Mouse (Mus musculus): ENCODE data around the gene Jmjd8. TPM values are rescaled to one million over a fixed set of nuclear protein-coding genes. Genes with fewer than 3 reads are reported as not detected.

Gene Jmjd8
- total and polyA plus RNA-seq, 2 experiments from 2014 or later: 26.2 to 32.2 TPM

DNA sequence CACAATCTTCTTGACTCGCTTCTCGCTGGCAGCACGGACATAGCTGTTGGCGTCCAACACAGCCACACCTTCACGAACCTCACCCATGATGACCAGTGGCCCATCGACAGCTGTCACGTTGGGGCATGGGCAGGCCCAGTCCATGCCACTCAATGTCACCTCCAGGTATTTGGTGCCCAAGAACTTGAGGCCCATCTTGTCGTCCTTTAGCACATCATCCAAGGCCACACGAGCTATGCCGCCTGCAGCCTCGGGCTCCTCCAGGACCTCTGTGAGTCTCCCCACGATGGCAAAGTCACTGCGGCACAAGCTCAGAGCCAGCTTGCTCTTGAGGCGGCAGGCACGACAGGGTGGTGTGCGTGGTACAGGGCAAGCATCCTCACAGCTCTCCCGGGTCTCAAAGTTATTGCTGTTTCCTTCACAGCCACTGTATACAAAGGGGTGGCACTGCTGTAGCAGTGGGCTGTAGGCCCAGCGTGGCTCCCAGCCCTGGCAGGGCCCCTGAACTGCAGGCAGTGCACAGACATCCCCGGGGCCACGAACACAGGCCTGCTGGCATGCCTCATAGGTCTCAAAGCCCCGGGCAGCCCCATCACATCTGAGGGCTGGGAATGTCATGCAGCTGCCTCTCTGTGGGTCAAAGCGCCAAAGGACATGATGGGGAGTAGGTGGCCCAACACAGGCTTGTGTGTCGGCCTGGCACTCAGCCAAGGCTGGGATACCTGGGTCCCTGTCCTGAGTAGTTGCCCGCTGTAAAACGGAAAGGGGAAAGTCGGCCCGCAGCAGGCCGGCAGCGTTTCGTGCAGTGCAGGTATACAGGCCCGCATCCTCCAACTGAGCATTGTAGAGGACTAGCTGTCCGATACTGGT is 49.3 kb downstream of the Jmjd8 start:
- H3K36me3 ChIP-seq (replicated peaks; ENCODE audit: control insufficient read depth, insufficient read depth, low read length): peaks cover 7% of the 10 kb centered on the region; the same call in 1 of the 2 replicates
- H3K9ac ChIP-seq (replicated peaks; ENCODE audit: low read depth, low read length): no peak overlapping the region
- H3K4me3 ChIP-seq (ENCODE audit: low read depth, low read length): no peak overlapping the region
- no peak overlapping the region for H3K4me2 ChIP-seq (ENCODE audit: low read depth, low read length)
- DNase-seq (ENCODE audit: low spot score): no peak
- H3K27me3 ChIP-seq (ENCODE audit: control insufficient read depth, insufficient read depth, low read length): no peaks in the 10 kb centered on the region
- TF ChIP-seq CTCF (IDR thresholded peaks at IDR 0.05; ENCODE audit: low read depth) (no peak), EP300 (IDR thresholded peaks at IDR 0.05; ENCODE audit: low read depth) (no peak)
- no peaks in the 10 kb centered on the region for H3K9me3 ChIP-seq (replicated peaks; ENCODE audit: control insufficient read depth, low read length)
- ATAC-seq (ENCODE audit: insufficient read depth, low read depth): no peak
- no peak overlapping the region for H3K27ac ChIP-seq (ENCODE audit: low read depth)
- H3K4me1 ChIP-seq (ENCODE audit: control insufficient read depth, insufficient read depth): peaks cover 18% of the 10 kb centered on the region; the same call in 1 of the 2 replicates
- 90% methylated on average over 32 of the region's 32 CpGs for WGBS

DNA sequence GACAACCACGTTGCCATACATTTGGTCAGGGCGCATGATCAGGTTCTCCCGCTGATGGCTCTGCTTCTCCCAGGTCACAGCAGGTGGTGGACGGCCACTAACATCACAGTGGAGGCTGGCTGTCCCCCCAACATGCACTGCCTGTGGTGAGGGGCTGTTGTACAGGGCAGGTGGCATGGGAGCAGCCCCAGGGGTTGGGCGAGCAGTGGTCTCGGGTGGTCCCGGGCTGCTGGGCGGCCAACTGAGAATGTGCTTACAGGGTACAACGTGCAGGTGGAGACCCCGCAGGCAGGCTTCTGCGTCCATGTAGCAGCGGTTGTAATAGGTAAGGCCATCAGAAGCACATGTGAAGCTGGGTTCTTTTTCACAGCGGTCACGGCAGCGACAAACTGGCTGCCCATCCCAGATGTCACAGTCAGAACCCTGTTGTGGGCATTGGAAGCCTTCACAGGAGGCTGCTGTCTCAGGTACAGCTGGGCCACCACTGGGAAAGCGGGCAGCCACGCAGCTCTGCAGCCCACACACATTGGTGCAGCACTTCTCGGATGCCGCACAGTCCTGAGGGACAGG is 50.0 kb downstream of the Jmjd8 start:
- H3K9ac ChIP-seq (replicated peaks; ENCODE audit: low read depth, low read length): no peak overlapping the region

GRCm38 (mm10) chr17:25879261-25879660 is 50.6 kb downstream of the Jmjd8 start:
- DNase-seq (ENCODE audit: low spot score): no peak
- Histone ChIP-seq H3K9ac (replicated peaks; ENCODE audit: low read depth, low read length) (no peak overlapping the region), H3K4me1 (ENCODE audit: control insufficient read depth, insufficient read depth) (peaks cover 15% of the 10 kb centered on the region; the same call in 1 of the 2 replicates), H3K4me2 (ENCODE audit: low read depth, low read length) (no peak overlapping the region), H3K36me3 (replicated peaks; ENCODE audit: control insufficient read depth, insufficient read depth, low read length) (peaks cover 18% of the 10 kb centered on the region), H3K27me3 (ENCODE audit: control insufficient read depth, insufficient read depth, low read length) (no peaks in the 10 kb centered on the region), H3K4me3 (ENCODE audit: low read depth, low read length) (no peak overlapping the region), H3K27ac (ENCODE audit: low read depth) (no peak overlapping the region), H3K9me3 (replicated peaks; ENCODE audit: control insufficient read depth, low read length) (no peaks in the 10 kb centered on the region)
- peak; percentile 27; the same call in 1 of the 2 replicates for TF ChIP-seq CTCF (IDR thresholded peaks at IDR 0.05; ENCODE audit: low read depth)
- TF ChIP-seq EP300 (IDR thresholded peaks at IDR 0.05; ENCODE audit: low read depth): no peak
- WGBS: 68% methylated on average over 4 of the region's 4 CpGs
- no peak for ATAC-seq (ENCODE audit: insufficient read depth, low read depth)

More for the DNA sequence above, 50.0 kb downstream of the Jmjd8 start:
- DNase-seq (ENCODE audit: low spot score) (no peak), ATAC-seq (ENCODE audit: insufficient read depth, low read depth) (no peak)
- Histone ChIP-seq H3K4me2 (ENCODE audit: low read depth, low read length) (no peak overlapping the region), H3K4me3 (ENCODE audit: low read depth, low read length) (no peak overlapping the region), H3K27me3 (ENCODE audit: control insufficient read depth, insufficient read depth, low read length) (no peaks in the 10 kb centered on the region), H3K9me3 (replicated peaks; ENCODE audit: control insufficient read depth, low read length) (no peaks in the 10 kb centered on the region), H3K4me1 (ENCODE audit: control insufficient read depth, insufficient read depth) (peaks cover 18% of the 10 kb centered on the region; the same call in 1 of the 2 replicates), H3K27ac (ENCODE audit: low read depth) (no peak overlapping the region), H3K36me3 (replicated peaks; ENCODE audit: control insufficient read depth, insufficient read depth, low read length) (peaks cover 14% of the 10 kb centered on the region)
- WGBS: 94% methylated on average over 19 of the region's 19 CpGs
- no peak for TF ChIP-seq CTCF (IDR thresholded peaks at IDR 0.05; ENCODE audit: low read depth)
- TF ChIP-seq EP300 (IDR thresholded peaks at IDR 0.05; ENCODE audit: low read depth): no peak

- Histone ChIP-seq H3K27me3 (ENCODE audit: control insufficient read depth, insufficient read depth, low read length) (no peaks in the 10 kb centered on the region), H3K4me2 (ENCODE audit: low read depth, low read length) (no peak overlapping the region), H3K27ac (ENCODE audit: low read depth) (no peak overlapping the region), H3K4me3 (ENCODE audit: low read depth, low read length) (no peak overlapping the region), H3K9me3 (replicated peaks; ENCODE audit: control insufficient read depth, low read length) (no peaks in the 10 kb centered on the region), H3K36me3 (replicated peaks; ENCODE audit: control insufficient read depth, insufficient read depth, low read length) (peaks cover 22% of the 10 kb centered on the region), H3K9ac (replicated peaks; ENCODE audit: low read depth, low read length) (no peak overlapping the region), H3K4me1 (ENCODE audit: control insufficient read depth, insufficient read depth) (peaks cover 11% of the 10 kb centered on the region; the same call in 1 of the 2 replicates)
- 86% methylated on average over 8 of the region's 8 CpGs for WGBS
- DNase-seq (ENCODE audit: low spot score): no peak
- ATAC-seq (ENCODE audit: insufficient read depth, low read depth): no peak
- TF ChIP-seq CTCF (IDR thresholded peaks at IDR 0.05; ENCODE audit: low read depth): no peak
- no peak for TF ChIP-seq EP300 (IDR thresholded peaks at IDR 0.05; ENCODE audit: low read depth)
These were observed 51.1 kb downstream of the Jmjd8 start for GRCm38 (mm10) chr17:25879750-25880149.

- DNase-seq (ENCODE audit: low spot score): no peak
- Histone ChIP-seq H3K9me3 (replicated peaks; ENCODE audit: control insufficient read depth, low read length) (no peaks in the 10 kb centered on the region), H3K9ac (replicated peaks; ENCODE audit: low read depth, low read length) (no peak within 1 kb of the TSS), H3K4me3 (ENCODE audit: low read depth, low read length) (no peak within 1 kb of the TSS), H3K4me1 (ENCODE audit: control insufficient read depth, insufficient read depth) (peaks cover 10% of the 10 kb centered on the region; the same call in 1 of the 2 replicates), H3K27ac (ENCODE audit: low read depth) (no peak within 1 kb of the TSS), H3K27me3 (ENCODE audit: control insufficient read depth, insufficient read depth, low read length) (no peaks in the 10 kb centered on the region), H3K36me3 (replicated peaks; ENCODE audit: control insufficient read depth, insufficient read depth, low read length) (peaks cover 25% of the 10 kb centered on the region), H3K4me2 (ENCODE audit: low read depth, low read length) (no peak within 1 kb of the TSS)
- ATAC-seq (ENCODE audit: insufficient read depth, low read depth): no peak
- WGBS: 65% methylated on average over 5 of the region's 5 CpGs
- no peak for TF ChIP-seq EP300 (IDR thresholded peaks at IDR 0.05; ENCODE audit: low read depth)
These were observed 51.7 kb downstream of the Jmjd8 start, which contains the start of gene Wfikkn1 for GRCm38 (mm10) chr17:25880196-25880910. TSS of gene Wfikkn1 (minus strand) at chr17:25880858.

Measured in heart, postnatal 0 days (tissue).